Mouse (Mus musculus) kidney, adult 2 months (tissue): Measurements from ENCODE around the gene Afmid. TPM values are rescaled to one million over a fixed set of nuclear protein-coding genes. Genes with fewer than 3 reads are reported as not detected.

ENCODE experiments used
- DNase-seq: peaks from one replicate; pipeline ENCODE4 v3.0.0; 2021
- H3K27ac ChIP-seq: fragments of 200-500 bp; 2 replicates; pipeline ENCODE4 v1.5.1; 2012; ENCODE audit warnings: low read depth, low read length, control low read depth, inconsistent platforms; ENCODE audit not compliant: insufficient read depth
- H3K27me3 ChIP-seq: fragments of 200-500 bp; replicated peaks from 2 replicates; pipeline ENCODE4 v1.6.1; 2012; ENCODE audit warnings: mild to moderate bottlenecking, moderate library complexity, low read length, inconsistent platforms; ENCODE audit not compliant: control insufficient read depth, insufficient read depth
- H3K36me3 ChIP-seq: fragments of 200-500 bp; 2 replicates; pipeline ENCODE4 v1.6.1; 2012; ENCODE audit warnings: mild to moderate bottlenecking, moderate library complexity, low read length, inconsistent platforms; ENCODE audit not compliant: control insufficient read depth, insufficient read depth
- H3K4me1 ChIP-seq: fragments of 200-500 bp; 2 replicates; pipeline ENCODE4 v1.6.1; 2011; ENCODE audit warnings: low read length; ENCODE audit not compliant: control insufficient read depth, insufficient read depth
- H3K4me3 ChIP-seq: fragments of 200-500 bp; 2 replicates; pipeline ENCODE4 v1.5.1; 2011; ENCODE audit warnings: mild to moderate bottlenecking, low read depth, low read length, control low read depth; ENCODE audit not compliant: insufficient read depth
- CTCF ChIP-seq: fragments of 200-500 bp; conservative IDR thresholded peaks from 2 replicates; pipeline ENCODE4 v1.5.1; 2011; ENCODE audit warnings: low read depth, mild to moderate bottlenecking, control low read depth, low read length, moderate library complexity, mixed read lengths; ENCODE audit not compliant: insufficient read depth, insufficient read length
- POLR2A ChIP-seq: fragments of 200-500 bp; IDR thresholded peaks from one replicate; pipeline ENCODE4 v1.6.1; 2011; ENCODE audit warnings: low read depth, low read length, control low read depth
- WGBS: fragments of 180-500 bp; shearing (Covaris S2); methylation state at CpG from one replicate; pipeline ENCODE4 v1.1.7; 2018; 5-methylcytosine and 5-hydroxymethylcytosine counted together
- polyA plus RNA-seq: library from polyadenylated mRNA; depleted of rRNA; stranded (reverse); fragments of >200 nt; gene quantifications from 2 replicates; pipeline ENCODE4 v1.2.3, GENCODE M21; 2012

Afmid gene
- polyA plus RNA-seq, 1 experiment, result 89.7 TPM

- H3K4me3 ChIP-seq, result peak overlapping the region; percentile 47
- WGBS, result 14% methylated on average over 5 of the region's 5 CpGs
- H3K27me3 ChIP-seq, result no peaks in the 10 kb centered on the region
- H3K4me1 ChIP-seq, result peaks cover 61% of the 10 kb centered on the region
- peak; percentile 57 for DNase-seq
- H3K36me3 ChIP-seq, result no peaks in the 10 kb centered on the region
- TF ChIP-seq CTCF, result no peak
- no peak for TF ChIP-seq POLR2A
- peak overlapping the region; percentile 99 for H3K27ac ChIP-seq
Measured at GRCm38 (mm10) chr11:117826164-117826563, 440 bp downstream of the Afmid start.

GRCm38 (mm10) chr11:117826916-117827315 is 1.2 kb downstream of the Afmid start:
- Histone ChIP-seq H3K36me3 (no peaks in the 10 kb centered on the region), H3K4me3 (no peak overlapping the region), H3K4me1 (peaks cover 61% of the 10 kb centered on the region), H3K27me3 (no peaks in the 10 kb centered on the region), H3K27ac (peak overlapping the region; percentile 99)
- no peak for TF ChIP-seq POLR2A
- no peak for TF ChIP-seq CTCF
- 62% methylated on average over 8 of the region's 8 CpGs for WGBS
- DNase-seq, result no peak

- no peak overlapping the region for H3K4me3 ChIP-seq
- no peak for TF ChIP-seq POLR2A
- H3K36me3 ChIP-seq, result no peaks in the 10 kb centered on the region
- H3K27ac ChIP-seq, result peak overlapping the region; percentile 99
- DNase-seq, result no peak
- H3K27me3 ChIP-seq, result no peaks in the 10 kb centered on the region
- H3K4me1 ChIP-seq, result peaks cover 61% of the 10 kb centered on the region
- 64% methylated on average over 3 of the region's 3 CpGs for WGBS
Measured at GRCm38 (mm10) chr11:117827386-117827785, 1.7 kb downstream of the Afmid start.

- Histone ChIP-seq H3K27ac (peak overlapping the region; percentile 99), H3K4me1 (peaks cover 61% of the 10 kb centered on the region), H3K36me3 (no peaks in the 10 kb centered on the region), H3K4me3 (no peak overlapping the region), H3K27me3 (no peaks in the 10 kb centered on the region)
- WGBS, result 50% methylated on average over 18 of the region's 18 CpGs
- peak; percentile 63 for DNase-seq
- TF ChIP-seq CTCF (no peak), POLR2A (no peak)
Measured at GRCm38 (mm10) chr11:117828149-117828887, 2.6 kb downstream of the Afmid start.

- peaks cover 61% of the 10 kb centered on the region for H3K4me1 ChIP-seq
- WGBS, result 37% methylated on average over 9 of the region's 9 CpGs
- DNase-seq, result peak; percentile 78
Measured at GRCm38 (mm10) chr11:117828888-117829604, 3.3 kb downstream of the Afmid start.

GRCm38 (mm10) chr11:117829671-117830215 is 4.0 kb downstream of the Afmid start:
- H3K27ac ChIP-seq, result peak overlapping the region; percentile 99
- no peaks in the 10 kb centered on the region for H3K36me3 ChIP-seq
- no peaks in the 10 kb centered on the region for H3K27me3 ChIP-seq
- WGBS, result 18% methylated on average over 2 of the region's 2 CpGs
- H3K4me3 ChIP-seq, result no peak overlapping the region
- DNase-seq, result peak; percentile 97
- TF ChIP-seq POLR2A, result no peak
- no peak for TF ChIP-seq CTCF
- H3K4me1 ChIP-seq, result peaks cover 61% of the 10 kb centered on the region

More at GRCm38 (mm10) chr11:117828888-117829604, 3.3 kb downstream of the Afmid start:
- Histone ChIP-seq H3K27me3 (no peaks in the 10 kb centered on the region), H3K4me3 (no peak overlapping the region), H3K36me3 (no peaks in the 10 kb centered on the region), H3K27ac (peak overlapping the region; percentile 99)
- TF ChIP-seq CTCF (no peak), POLR2A (no peak)

- TF ChIP-seq CTCF, result no peak
- no peak for TF ChIP-seq POLR2A
- H3K4me3 ChIP-seq, result no peak overlapping the region
- no peak for DNase-seq
- no peaks in the 10 kb centered on the region for H3K27me3 ChIP-seq
- no peaks in the 10 kb centered on the region for H3K36me3 ChIP-seq
- peaks cover 55% of the 10 kb centered on the region for H3K4me1 ChIP-seq
- peak overlapping the region; percentile 95 for H3K27ac ChIP-seq
- WGBS, result 65% methylated on average over 9 of the region's 9 CpGs
Measured at GRCm38 (mm10) chr11:117830401-117830800, 4.7 kb downstream of the Afmid start.
